Mouse (Mus musculus) c-Kit-negative CD71-positive TER-119-positive erythroid progenitor cells, embryonic 14.5 days (primary cell): ENCODE data around the gene Anpep.

Source experiments
- DNase-seq: peaks from one replicate; pipeline ENCODE4 v3.0.0-alpha.2; 2013; ENCODE audit warnings: low read depth, low spot score

The Anpep gene

DNA sequence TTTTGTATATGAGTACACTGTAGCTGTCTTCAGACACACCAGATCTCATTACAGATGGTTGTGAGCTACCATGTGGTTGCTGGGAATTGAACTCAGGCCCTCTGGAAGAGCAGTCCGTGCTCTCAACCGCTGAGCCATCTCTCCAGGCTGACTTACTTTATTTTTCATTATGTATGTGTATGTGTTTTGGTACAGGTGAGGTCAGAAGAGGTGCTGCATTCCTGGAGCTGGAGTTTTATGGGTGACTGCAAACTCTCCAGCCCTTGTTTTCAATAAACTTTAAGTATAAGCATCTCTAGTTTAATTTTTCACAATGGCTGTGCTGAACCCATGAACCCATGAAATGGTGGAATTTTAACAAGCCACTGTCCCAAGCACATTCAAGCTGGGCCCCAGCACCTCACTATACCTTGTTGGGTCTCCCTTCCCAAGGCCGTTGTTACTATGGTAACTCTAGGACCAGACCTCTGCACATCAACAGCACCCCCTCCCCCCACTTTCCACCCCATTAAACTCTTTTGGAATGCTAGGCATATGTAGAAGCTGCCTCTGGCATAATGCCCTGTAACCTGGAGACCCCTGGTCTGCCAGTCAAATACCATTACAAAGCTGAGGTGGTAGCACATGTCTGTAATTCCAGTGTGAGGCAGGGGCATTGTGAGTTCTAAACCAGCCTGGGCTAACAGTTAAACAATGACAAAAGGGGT is 5.6 kb upstream of the Anpep start:
- DNase-seq, result no peak

DNA sequence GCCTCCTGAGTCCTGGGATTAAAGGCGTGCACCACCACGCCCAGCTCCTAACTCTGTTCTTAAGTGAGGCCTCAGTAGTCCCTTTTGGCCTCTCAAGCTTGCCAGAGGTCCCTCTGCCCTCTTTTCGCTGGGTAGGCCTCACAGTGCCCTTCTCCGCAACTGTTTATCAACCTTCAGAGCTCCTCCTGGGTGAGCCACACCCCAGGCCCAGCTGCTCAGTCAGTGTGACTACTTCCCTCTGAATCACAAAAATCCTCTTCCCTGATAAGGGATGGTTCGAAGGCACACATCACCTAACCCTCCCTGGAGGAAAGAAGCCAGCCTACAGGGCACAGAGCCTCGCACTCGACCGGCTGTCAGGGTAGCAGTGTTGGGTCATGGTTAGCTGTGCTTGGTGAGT is 935 bp upstream of the Anpep start:
- no peak for DNase-seq

DNA sequence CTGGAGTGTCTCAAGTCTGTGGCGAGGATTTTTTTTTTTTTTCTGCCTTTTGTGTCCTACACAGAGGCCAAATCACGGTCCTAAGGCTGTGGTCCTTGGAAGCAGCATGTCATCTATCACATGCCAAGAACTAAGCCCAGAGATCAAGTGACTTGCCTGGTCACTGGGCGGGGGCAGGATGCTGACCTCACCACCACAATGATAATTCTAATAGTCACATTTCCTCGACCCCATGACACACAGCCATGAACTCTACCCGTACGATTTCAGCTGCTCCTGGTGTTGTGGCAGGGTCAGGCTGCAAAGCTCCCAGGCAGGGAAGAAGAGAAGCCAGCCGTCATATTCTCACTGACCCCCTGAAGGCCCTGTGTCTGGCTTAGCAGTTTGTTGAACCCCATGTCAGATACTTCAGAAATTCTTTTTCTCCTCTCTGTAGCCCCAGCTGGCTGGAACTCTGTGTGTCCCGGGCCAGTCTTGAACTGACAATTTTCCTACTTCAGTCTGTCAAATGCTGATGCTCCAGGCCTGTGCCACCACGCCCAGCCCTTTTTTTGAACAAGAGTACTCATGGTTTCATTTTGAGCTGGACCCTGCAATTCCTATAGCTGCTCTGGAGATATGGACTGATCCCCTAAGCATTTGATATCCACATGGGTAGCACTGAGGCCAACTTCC is 1.8 kb downstream of the Anpep start:
- DNase-seq, result no peak

DNA sequence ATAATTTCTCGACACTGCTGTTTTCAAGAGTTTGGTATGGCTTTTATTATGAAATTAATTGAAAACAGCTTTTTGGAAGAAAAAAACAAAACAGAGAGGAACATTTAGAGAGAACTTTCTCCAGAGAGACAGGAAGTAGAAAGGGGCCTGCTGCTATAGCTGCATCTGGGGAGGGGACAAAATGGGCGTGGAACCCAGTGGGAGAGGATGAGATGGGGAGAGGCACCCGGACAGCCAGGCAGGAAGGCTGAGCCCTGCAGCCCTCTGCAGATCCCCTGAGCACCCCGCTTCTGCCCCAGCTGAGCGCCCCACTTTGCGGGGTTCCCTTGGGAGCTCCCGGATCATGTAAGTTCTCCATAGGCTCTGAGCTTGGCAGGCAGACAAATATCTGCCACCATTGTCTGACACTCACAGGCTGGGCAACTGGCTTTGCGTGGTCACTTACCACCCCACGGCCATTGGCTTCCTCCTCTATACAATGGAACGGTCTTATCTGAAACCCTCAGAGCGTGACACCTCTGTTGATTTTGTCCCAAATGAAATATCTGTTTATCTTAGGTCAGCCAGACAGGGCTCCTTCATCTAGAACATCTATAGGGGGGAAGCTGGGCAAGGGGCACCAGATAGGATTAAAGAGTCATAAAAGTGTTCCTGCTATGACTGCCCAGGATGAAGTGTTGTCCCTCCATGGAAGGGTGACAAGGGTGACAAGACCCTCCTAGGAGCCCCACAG is 2.5 kb downstream of the Anpep start:
- DNase-seq, result no peak

DNA sequence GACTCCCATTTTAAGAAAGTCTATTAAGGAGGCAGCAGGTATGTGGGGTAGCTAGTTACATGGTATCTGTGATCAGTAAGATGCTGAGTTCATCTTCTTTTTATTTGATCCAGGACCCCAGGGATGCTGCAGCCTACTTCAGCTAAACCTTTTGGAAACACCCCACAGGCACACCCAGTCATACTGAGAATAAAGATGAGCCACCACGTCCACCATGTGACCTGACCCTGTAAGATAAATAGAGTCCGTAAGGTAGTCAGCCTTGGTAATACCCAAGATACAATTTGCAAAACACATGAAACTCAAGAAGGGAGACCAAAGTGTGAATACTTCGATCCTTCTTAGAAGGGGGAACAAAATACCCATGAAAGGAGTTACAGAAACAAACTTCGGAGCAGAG is 4.6 kb downstream of the Anpep start:
- no peak for DNase-seq

DNA sequence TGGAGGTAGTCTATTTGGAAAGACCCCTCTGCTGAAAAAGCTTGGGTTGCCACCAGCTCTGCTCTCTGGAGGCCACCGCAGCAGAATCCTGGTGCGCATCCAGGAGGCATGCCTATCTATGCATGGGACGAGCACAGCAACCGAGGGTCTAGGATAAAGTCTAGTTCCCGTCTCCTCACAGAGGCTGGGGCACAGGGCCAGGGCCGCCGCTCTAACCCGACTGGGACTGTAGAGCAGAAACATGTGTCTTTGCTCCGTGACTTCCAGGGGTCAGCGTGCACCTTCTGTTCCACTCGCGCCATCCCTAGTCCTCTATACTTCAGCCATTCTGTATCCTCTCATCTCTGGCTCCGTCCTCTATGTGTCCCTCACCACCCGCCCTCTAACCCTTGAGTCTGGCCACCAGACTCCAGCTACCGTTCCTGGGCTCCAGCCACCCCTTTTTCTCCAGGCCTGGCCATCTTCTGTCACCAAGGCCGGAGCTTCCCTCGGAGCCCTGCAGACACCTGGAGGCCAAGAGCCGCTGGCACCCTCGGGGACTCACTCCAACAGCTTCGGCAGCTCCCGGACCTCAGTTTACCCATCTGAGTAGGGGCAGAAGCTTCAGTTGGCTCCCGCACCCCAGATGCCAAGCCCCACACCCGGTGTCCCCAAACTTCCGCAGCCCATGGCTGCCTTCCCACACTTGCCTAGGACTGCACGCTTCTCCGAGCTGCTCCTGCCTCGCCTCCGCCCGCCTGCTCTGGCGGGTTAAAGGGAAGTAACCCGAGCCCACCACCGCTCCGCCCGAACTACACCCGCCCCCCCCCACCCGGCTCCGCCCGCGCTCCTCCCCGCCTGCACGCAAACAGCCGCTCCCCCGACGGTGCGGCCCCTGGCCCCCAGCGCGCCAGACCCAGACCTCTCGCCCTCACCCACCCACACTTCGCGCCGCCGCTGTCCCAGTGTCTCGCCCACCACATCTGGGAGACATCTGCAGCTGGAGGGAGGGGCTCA is 13.1 kb downstream of the Anpep start:
- DNase-seq, result no peak

DNA sequence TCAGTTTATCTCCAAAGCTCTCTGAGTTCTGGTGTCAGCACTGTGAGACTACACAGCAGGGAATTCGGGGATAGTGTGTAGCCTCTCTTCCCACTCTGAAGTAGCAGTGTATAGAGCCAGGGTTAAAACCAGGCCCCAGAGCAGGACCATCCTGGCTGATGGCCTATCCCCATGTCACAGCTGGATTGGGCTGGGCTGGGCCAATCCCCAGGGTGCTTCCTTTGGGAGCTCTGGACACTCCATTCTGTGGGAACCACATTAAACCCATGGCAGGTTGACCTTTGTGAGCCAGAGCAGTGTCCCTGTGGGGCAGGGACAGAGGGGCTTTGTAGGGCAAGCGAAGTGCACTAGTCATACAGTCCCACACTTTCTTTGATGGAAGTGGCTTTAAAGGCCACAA is 14.5 kb downstream of the Anpep start:
- DNase-seq, result no peak

DNA sequence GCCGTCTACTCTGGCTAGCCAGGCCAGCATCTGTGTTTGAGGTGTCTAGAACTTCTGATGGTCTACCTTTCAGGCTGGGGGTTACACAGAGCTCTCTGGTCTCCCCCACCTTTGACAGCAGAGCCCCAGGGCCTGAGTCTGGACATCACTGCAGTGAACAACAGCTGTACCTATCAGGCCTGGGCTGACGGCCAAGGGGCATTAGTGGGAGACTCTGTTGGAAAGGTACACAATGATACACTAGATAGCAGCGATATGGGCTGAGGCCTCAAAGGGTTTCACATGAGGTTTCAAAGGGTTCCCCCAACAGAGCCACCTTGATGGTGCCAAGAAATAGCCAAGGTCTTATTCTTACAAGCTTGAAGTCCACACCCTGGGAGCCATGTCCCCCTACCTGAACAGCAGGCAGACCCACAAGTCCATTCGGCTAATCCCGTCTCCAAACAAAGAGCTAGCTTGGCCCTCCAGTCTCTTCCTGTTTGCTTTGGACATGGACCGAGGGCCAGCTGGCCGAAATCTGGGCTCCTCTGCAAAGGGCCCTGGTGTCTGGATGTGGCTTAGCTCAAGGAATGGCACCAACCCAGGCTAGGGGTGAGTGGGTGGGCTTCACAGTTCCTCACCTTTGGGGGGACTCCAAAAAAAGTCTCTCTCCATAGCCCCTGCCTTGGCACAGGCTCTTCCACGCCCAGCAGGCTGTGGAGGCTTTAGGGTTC is 16.6 kb downstream of the Anpep start:
- DNase-seq, result no peak

DNA sequence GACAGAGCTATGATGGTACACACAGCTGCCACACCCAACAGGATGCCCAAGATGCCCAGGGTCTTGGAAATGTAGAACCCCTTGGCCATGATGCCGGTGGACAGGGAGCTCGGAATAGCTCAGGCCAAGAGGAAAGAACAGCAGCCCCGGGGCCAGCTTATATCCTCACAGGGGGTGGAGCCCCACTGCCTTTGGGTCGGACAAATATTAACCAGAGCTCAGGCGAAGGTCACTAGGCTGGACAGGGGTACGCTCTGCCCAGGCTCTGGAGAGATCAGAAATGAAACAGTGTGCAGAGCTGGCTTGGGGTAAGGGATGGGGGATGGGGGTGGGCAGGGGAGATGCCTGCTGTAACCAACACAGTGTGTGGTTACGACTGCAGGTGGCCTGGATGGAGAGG is 18.7 kb downstream of the Anpep start:
- DNase-seq, result no peak

DNA sequence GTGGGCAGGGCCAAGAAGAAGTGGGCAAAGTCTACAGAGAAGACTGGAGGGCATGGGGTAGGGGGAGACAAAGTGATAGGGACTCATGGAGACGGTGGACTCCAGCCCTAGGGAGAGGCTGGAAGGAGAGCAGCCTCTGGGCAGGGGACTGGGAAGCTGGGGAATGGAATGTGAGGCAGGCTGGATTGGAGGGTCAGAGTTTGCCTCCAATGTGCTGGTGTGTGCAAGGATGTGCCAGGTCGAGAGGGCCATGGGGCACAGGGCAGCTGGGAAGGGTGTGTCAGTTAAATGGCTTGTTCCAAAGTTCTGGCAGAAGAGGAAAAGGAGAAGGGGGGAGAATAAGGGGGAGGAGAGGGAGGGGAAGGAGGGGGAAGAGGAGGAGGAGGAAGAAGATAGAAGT is 23.6 kb downstream of the Anpep start:
- DNase-seq, result no peak

DNA sequence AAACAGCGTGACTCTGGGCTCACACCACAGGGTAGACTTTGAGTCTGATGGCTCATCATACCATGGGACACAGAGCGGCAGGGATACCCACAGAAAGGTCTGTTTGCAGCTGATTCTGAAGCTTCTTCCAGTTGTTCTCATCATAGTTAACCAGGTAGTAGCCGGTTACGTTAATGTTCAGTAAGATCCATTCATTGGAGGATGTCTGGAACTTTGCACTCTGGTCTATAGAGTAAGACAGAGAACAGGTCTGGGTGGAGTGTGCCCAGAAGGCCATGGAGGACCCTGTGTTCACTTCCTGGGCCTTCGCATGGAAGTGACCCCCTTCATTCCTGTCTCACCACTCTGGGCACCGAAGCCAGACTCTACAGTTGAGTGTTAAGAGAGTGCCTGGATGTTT is 25.7 kb downstream of the Anpep start:
- no peak for DNase-seq

DNA sequence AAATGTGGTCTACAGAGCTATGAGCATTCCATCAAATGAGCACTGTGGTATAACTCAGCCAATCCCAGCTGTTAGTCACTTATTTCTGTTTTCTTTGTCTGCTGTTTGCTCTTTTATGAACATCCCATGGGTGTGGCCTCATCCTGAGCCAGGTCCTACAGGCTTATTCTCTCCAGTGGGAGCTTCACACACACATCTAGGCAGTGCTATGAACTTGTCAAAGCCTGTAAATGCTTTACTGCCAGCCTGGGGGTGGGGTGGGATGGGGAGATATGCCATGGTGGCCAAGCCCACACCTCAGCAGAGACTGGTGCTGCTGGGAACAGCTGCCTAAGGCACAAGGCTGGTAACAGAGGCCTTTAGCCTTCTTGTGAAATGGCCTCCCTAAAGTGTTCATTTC is 27.9 kb downstream of the Anpep start:
- DNase-seq, result no peak

DNA sequence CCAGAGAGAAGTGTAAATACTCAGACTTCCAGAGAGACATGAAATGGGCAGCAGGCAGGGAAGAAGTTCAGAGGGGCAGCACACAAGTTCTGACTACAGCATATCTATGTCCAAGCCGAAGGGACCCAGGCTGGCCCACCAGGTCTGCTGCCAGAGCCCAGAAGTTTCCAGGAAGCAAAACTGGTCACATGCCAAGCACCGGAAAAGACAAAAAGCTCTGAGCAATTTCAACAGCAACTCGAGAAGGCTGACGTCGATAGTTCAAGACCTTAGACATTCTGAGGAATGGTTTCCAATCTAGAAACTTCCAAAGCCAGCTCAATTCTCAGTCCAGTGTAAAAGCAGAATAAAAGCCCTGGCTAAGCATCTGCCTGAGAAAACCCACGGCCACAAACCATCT is 29.3 kb downstream of the Anpep start:
- DNase-seq, result no peak

DNA sequence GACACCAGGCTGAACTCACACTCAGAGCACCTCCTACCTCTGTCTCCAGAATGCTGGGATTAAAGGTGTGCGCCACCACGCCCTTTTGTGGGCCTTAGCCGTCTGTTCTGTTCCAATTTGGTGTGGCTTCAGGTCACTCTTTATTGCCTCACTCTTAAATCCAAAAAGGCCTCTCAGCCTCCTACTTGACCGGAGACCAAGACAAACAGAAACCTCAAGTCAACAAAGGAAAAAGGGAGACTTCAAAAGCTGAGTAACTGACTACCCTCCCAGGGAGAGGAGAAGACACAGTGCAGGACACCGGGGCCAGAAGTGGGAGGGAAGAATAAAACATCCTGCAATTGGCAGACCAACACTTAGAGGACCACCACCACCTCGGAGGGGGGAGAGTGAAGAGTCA is 29.7 kb downstream of the Anpep start:
- no peak for DNase-seq

DNA sequence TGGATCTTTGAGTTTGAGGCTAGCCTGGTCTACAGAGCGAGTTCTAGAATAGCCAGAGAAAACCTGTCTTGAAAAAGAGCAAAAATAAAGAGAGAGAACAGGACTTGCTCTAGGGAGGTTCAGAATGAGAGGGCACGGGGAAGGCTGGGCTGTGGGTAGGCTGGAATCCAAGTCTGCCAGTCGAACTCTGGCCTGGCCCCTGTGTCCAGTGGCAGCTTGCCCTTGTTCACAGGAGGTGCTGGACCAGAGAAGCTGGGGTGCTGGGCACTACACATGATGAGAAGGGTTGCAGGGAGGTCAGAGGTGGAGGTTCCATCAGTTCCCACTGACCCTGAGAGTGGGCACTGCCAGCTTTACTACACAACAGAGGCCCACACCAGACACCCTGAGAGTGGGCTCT is 32.5 kb downstream of the Anpep start:
- DNase-seq, result no peak

DNA sequence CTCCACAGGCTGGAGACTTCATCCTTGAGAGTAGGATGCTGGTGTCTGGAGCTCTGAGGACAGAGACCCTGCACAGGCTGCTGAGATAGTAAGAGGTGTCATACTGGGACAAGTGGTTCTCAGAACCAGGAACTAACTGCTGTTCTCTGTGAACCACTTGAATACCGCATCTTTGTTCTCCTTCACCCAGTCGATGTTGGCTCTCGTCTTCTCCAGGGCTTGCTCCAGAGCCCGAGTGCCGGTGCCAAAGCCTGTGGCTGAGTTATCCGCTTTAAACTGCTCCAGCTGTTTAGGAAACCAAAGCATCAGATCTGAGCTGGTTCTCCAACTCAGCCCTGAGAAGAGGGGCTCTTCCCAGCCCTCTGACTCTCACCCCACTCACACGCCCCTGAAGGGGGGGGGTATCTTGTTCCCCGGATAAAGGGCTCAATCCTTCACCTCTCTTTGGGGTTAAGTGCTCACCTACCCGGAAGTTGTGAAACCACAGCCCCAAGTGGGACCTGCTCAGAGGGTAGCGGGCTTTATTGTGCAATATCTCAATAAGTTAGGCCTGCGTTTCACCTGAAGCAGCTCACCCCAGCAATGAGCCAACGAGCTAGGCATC is 38.7 kb downstream of the Anpep start:
- no peak for DNase-seq

DNA sequence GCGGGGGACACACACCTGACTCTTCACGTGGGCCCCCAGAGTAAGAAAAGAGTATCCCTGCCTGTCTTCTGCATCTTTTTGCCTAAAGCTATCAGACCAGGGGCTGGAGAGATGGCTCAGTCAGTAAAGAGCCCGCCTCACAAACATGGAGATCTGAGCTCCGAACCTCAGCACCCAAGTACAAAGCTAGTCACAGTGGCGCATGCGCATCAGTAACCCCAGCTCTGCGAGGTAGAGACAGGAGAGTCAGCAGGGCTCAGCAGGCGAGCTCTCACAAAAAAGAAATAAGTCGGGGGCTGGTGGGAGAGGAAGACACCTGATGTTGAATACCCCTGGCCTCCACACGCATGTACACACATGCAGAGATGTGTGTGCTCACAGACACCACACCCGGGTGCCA is 40.9 kb downstream of the Anpep start:
- no peak for DNase-seq

DNA sequence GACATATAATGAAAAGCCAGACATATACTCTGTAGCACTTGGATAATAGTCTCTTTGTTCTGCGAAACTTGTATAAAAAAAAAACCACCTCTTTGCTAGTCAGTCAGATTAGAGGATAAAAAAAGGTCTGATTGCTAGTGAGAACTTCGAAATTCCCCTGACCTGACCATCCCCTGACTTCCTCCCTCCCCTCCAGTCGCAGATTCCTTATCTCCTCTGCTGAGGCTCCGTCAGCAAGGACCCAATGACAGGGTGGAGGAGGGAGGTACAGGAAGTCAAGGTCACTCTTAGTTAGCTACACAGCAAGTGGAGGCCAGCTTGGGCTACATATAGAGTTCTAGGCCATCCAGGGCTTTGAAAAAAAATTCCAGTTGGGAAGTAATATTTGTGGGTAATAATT is 41.3 kb downstream of the Anpep start:
- no peak for DNase-seq

DNA sequence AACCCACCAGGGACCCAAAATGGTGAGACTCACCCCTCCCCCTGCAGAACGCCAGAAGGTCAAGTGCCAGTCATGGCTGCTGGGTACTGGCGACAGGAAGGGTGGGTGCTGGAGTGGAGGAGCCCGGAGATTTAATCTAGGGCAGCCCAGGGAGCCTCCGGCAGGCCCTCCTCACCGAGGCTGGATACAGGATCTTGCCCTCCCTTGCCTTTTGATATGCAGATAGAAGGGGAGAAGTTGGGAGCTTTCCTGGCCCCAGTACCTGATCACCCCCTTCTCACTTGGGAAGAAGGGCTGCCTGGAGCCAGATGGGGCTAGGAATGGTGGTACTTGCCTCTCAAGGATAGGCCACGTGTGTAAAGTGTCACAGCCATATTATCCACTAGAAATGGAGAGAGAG is 42.5 kb downstream of the Anpep start:
- no peak for DNase-seq

DNA sequence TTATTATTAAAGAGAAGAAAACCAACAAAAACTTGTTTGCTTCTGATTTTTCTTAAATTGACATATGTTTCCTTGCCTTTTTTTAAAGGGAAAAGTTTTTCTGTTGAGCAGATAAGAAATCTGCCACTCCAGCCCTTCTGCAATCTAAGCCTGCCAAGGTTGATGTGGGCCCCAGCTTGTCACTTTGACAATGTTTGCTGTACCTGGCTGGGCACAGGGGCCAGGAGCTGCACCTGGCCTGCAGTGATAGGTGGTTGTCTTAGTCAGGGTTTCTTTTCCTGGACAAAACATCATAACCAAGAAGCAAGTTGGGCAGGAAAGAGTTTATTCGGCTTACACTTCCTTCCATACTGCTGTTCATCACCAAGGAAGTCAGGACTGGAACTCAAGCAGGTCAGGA is 47.5 kb downstream of the Anpep start:
- no peak for DNase-seq
